ENCODE assay signal across 8 mouse cellular contexts in the genomic region with DNA sequence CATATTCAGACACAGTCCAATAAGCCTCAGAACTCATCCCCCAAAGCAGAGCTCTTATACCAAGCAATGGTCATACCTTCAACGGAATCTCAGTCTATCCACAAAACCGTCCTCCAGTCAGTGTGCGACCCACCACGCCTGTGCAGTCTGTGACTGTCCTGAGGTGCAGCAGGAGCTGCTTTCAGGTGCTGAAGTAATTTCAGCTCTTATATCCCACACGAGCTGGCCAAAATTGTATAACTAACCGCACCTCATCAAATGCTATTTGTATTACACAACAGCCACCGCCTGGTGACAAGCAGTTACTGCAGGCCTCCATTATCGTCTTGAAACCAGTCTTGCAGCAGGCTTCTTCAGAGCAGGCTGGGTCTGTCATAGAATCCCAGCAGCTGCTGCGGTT. TPM values are rescaled to one million over a fixed set of nuclear protein-coding genes. Genes with fewer than 3 reads are reported as not detected.
A peak's percentile ranks its signal among the peaks of the same experiment; 100 is the strongest.
DNase-seq lines count a peak whose midpoint lies in the region; ATAC-seq and TF ChIP-seq lines count a peak whose summit lies in the region.

No protein-coding gene starts in this region.

- H3K27me3 ChIP-seq in embryonic facial prominence, embryonic 11.5 days (ENCODE audit: control insufficient read depth, insufficient read depth, low read length) = no peaks in the 10 kb centered on the region
- H3K27me3 ChIP-seq in heart, adult 2 months (ENCODE audit: control insufficient read depth, insufficient read depth, low read length) = no peaks in the 10 kb centered on the region
- no peaks in the 10 kb centered on the region for H3K27me3 ChIP-seq in kidney, embryonic 16.5 days (ENCODE audit: insufficient read depth, low read length)
- no peaks in the 10 kb centered on the region for H3K27me3 ChIP-seq in limb, embryonic 15.5 days
- H3K27me3 ChIP-seq in midbrain, postnatal 0 days (ENCODE audit: insufficient read depth, low read length) = no peaks in the 10 kb centered on the region

- peaks cover 2% of the 10 kb centered on the region; the same call in 1 of the 2 replicates for H3K79me2 ChIP-seq in heart, adult 2 months (replicated peaks; ENCODE audit: control insufficient read depth, insufficient read depth, low read length)

- TF ChIP-seq CTCF in heart, adult 2 months (IDR thresholded peaks at IDR 0.05) = peak; percentile 93
- TF ChIP-seq CTCF in midbrain, postnatal 0 days (IDR thresholded peaks at IDR 0.05) = peak; percentile 83

- no peak overlapping the region for H3K27ac ChIP-seq in embryonic facial prominence, embryonic 11.5 days (replicated peaks; ENCODE audit: low read depth, low read length)
- H3K27ac ChIP-seq in heart, adult 2 months = peak overlapping the region; percentile 29
- no peak overlapping the region for H3K27ac ChIP-seq in kidney, embryonic 16.5 days (ENCODE audit: low read length)
- H3K27ac ChIP-seq in limb, embryonic 15.5 days = no peak overlapping the region
- H3K27ac ChIP-seq in midbrain, postnatal 0 days (ENCODE audit: low read depth, low read length) = peak overlapping the region; percentile 14; the same call in 1 of the 2 replicates

- peak; percentile 69 to 74 for DNase-seq in B cell, adult 2 months
- peak; percentile 79 for DNase-seq in adipocyte (ENCODE audit: low spot score)
- peak; percentile 75 for DNase-seq in embryonic facial prominence, embryonic 11.5 days (ENCODE audit: low spot score)
- DNase-seq in heart, adult 2 months = peak; percentile 65 to 68
- peak; percentile 82 for DNase-seq in midbrain, postnatal 0 days (ENCODE audit: low spot score)
- peak; percentile 85 for DNase-seq in telencephalon, adult 2 months (ENCODE audit: low read depth, low spot score)

- 51% methylated on average over 9 of the region's 9 CpGs for WGBS in embryonic facial prominence, embryonic 11.5 days
- 36% methylated on average over 9 of the region's 9 CpGs for WGBS in heart, adult 2 months
- WGBS in kidney, embryonic 16.5 days = 48% methylated on average over 9 of the region's 9 CpGs
- 38% methylated on average over 9 of the region's 9 CpGs for WGBS in limb, embryonic 15.5 days
- 46% methylated on average over 9 of the region's 9 CpGs for WGBS in midbrain, postnatal 0 days

- no peaks in the 10 kb centered on the region for H3K36me3 ChIP-seq in embryonic facial prominence, embryonic 11.5 days (replicated peaks; ENCODE audit: control insufficient read depth, insufficient read depth, low read depth, low read length)
- peaks cover 2% of the 10 kb centered on the region; the same call in 1 of the 2 replicates for H3K36me3 ChIP-seq in heart, adult 2 months (ENCODE audit: control insufficient read depth, insufficient read depth, low read length)
- H3K36me3 ChIP-seq in kidney, embryonic 16.5 days (ENCODE audit: insufficient read depth, low read length) = no peaks in the 10 kb centered on the region
- no peaks in the 10 kb centered on the region for H3K36me3 ChIP-seq in limb, embryonic 15.5 days
- H3K36me3 ChIP-seq in midbrain, postnatal 0 days (ENCODE audit: insufficient read depth, low read length) = no peaks in the 10 kb centered on the region

- intact Hi-C loops in heart, adult 2 months (cut with DNase I) = loop anchor here (1.0 to 2.0 kb wide), 2 partner anchors 129 to 290 kb away; no protein-coding TSS in a partner anchor

- peak; percentile 62; the same call in 1 of the 2 replicates for TF ChIP-seq EP300 in heart, adult 2 months (IDR thresholded peaks at IDR 0.05; ENCODE audit: insufficient read depth, low read depth, low read length)

- H3K4me2 ChIP-seq in embryonic facial prominence, embryonic 11.5 days (ENCODE audit: low read depth, low read length) = no peak overlapping the region
- H3K4me2 ChIP-seq in kidney, embryonic 16.5 days (replicated peaks; ENCODE audit: low read depth, low read length) = no peak overlapping the region
- H3K4me2 ChIP-seq in limb, embryonic 15.5 days = no peak overlapping the region
- no peak overlapping the region for H3K4me2 ChIP-seq in midbrain, postnatal 0 days (ENCODE audit: low read depth, low read length, poor library complexity, severe bottlenecking)

- H3K9ac ChIP-seq in embryonic facial prominence, embryonic 11.5 days (replicated peaks; ENCODE audit: low read length) = no peak overlapping the region
- H3K9ac ChIP-seq in heart, adult 2 months (ENCODE audit: low read depth, low read length) = no peak overlapping the region
- no peak overlapping the region for H3K9ac ChIP-seq in kidney, embryonic 16.5 days (replicated peaks; ENCODE audit: low read length)
- H3K9ac ChIP-seq in limb, embryonic 15.5 days = no peak overlapping the region
- H3K9ac ChIP-seq in midbrain, postnatal 0 days (replicated peaks; ENCODE audit: low read length, poor library complexity, severe bottlenecking) = no peak overlapping the region

- no peaks in the 10 kb centered on the region for H3K9me3 ChIP-seq in embryonic facial prominence, embryonic 11.5 days (replicated peaks; ENCODE audit: control insufficient read depth, low read length)
- H3K9me3 ChIP-seq in kidney, embryonic 16.5 days (ENCODE audit: low read length) = no peaks in the 10 kb centered on the region
- no peaks in the 10 kb centered on the region for H3K9me3 ChIP-seq in limb, embryonic 15.5 days
- no peaks in the 10 kb centered on the region for H3K9me3 ChIP-seq in midbrain, postnatal 0 days (ENCODE audit: low read length)

- H3K4me3 ChIP-seq in embryonic facial prominence, embryonic 11.5 days (ENCODE audit: low read depth, low read length) = no peak overlapping the region
- no peak overlapping the region for H3K4me3 ChIP-seq in heart, adult 2 months
- no peak overlapping the region for H3K4me3 ChIP-seq in kidney, embryonic 16.5 days (ENCODE audit: low read length)
- no peak overlapping the region for H3K4me3 ChIP-seq in limb, embryonic 15.5 days
- no peak overlapping the region for H3K4me3 ChIP-seq in midbrain, postnatal 0 days (ENCODE audit: low read depth, low read length)

- TF ChIP-seq POLR2A in heart, adult 2 months (IDR thresholded peaks at IDR 0.05; ENCODE audit: insufficient read depth, low read depth, low read length) = no peak

- ATAC-seq in embryonic facial prominence, embryonic 11.5 days (replicated peaks; ENCODE audit: insufficient number of reproducible peaks, low FRiP score, low TSS enrichment, low read depth) = peak; percentile 38; the same call in 1 of the 2 replicates
- ATAC-seq in kidney, embryonic 16.5 days (ENCODE audit: low FRiP score, low TSS enrichment) = peak; percentile 36; the same call in 1 of the 2 replicates
- ATAC-seq in limb, embryonic 15.5 days (ENCODE audit: insufficient number of reproducible peaks, low FRiP score, low TSS enrichment, low read depth) = 0 out of 2 replicates have a peak, but pooled peaks have one; percentile 31
- peak; percentile 41; the same call in 1 of the 2 replicates for ATAC-seq in midbrain, postnatal 0 days (ENCODE audit: low FRiP score)

- H3K4me1 ChIP-seq in embryonic facial prominence, embryonic 11.5 days (ENCODE audit: control insufficient read depth, insufficient read depth, low read length) = no peaks in the 10 kb centered on the region
- H3K4me1 ChIP-seq in heart, adult 2 months (ENCODE audit: control insufficient read depth, insufficient read depth, low read length) = peaks cover 31% of the 10 kb centered on the region
- peaks cover 33% of the 10 kb centered on the region for H3K4me1 ChIP-seq in kidney, embryonic 16.5 days (ENCODE audit: insufficient read depth, low read length)
- peaks cover 27% of the 10 kb centered on the region; the same call in 1 of the 2 replicates for H3K4me1 ChIP-seq in limb, embryonic 15.5 days
- H3K4me1 ChIP-seq in midbrain, postnatal 0 days (ENCODE audit: insufficient read depth, low read length) = no peaks in the 10 kb centered on the region

RNA-seq across cellular contexts. Expression of a gene that starts 33.6 kb away (rescaled TPM):
- 7.7 and 12.0 TPM in 2 replicates for polyA plus RNA-seq in embryonic facial prominence, embryonic 11.5 days (2014; fragmentation: Nextera tagmentation; extraction: Ambion mirVana)
- 10 to 100 TPM; 11.8 to 15.6 TPM for total RNA-seq in heart, adult 2 months (2021)
- polyA plus RNA-seq in heart, adult 2 months (2012; rRNA removed) = 11.2 and 19.3 TPM in 2 replicates
- polyA plus RNA-seq in kidney, embryonic 16.5 days (2015; fragmentation: Nextera tagmentation; extraction: Ambion mirVana) = 15.2 and 17.7 TPM in 2 replicates
- 11.1 and 11.5 TPM in 2 replicates for polyA plus RNA-seq in limb, embryonic 15.5 days (2015; fragmentation: Nextera tagmentation; extraction: Ambion mirVana)
- 64.5 and 71.3 TPM in 2 replicates for total RNA-seq in midbrain, postnatal 0 days (2014; rRNA removed)
- polyA plus RNA-seq in midbrain, postnatal 0 days (2015; fragmentation: Nextera tagmentation; extraction: Ambion mirVana) = 30.5 and 31.9 TPM in 2 replicates

Comparison
In these comparisons a context has a peak if more than half of its experiments do, and no peak if none do; other contexts are left out.
1. H3K27ac ChIP-seq: peak in heart, adult 2 months (single experiment) and midbrain, postnatal 0 days (single experiment); none in embryonic facial prominence, embryonic 11.5 days (single experiment), kidney, embryonic 16.5 days (single experiment) and limb, embryonic 15.5 days (single experiment).
2. Peak in every context shown above with its lines, with median percentiles within 50 percentile points of each other: DNase-seq and ATAC-seq.